Mouse (Mus musculus): ENCODE results near the gene Dnhd1. TPM values are rescaled to one million over a fixed set of nuclear protein-coding genes. Genes with fewer than 3 reads are reported as not detected.

The Dnhd1 gene
- polyA plus RNA-seq, 1 experiment from 2014 or later: 1.8 TPM

- no peaks in the 10 kb centered on the region for H3K9me3 ChIP-seq (ENCODE audit: control insufficient read depth, low read length)
- 0 out of 2 replicates have a peak, but pooled peaks have one; percentile 72 for ATAC-seq (replicated peaks; ENCODE audit: low FRiP score, low TSS enrichment, low read depth)
These were observed 35.0 kb downstream of the Dnhd1 start for GRCm38 (mm10) chr7:105685541-105686197.

GRCm38 (mm10) chr7:105690875-105691274 lies 40.2 kb downstream of the Dnhd1 start:
- no peak overlapping the region for H3K4me2 ChIP-seq (ENCODE audit: low read length)
- DNase-seq (ENCODE audit: low spot score) (no peak), ATAC-seq (replicated peaks; ENCODE audit: low FRiP score, low TSS enrichment, low read depth) (no peak)
- no peak overlapping the region for H3K27ac ChIP-seq (ENCODE audit: low read depth)
- H3K4me3 ChIP-seq (ENCODE audit: low read depth, low read length): no peak overlapping the region
- WGBS: 76% methylated on average over 1 of the region's 1 CpGs
- H3K36me3 ChIP-seq (ENCODE audit: control insufficient read depth, insufficient read depth, low read length): no peaks in the 10 kb centered on the region
- H3K9ac ChIP-seq (ENCODE audit: low read length): no peak overlapping the region
- no peaks in the 10 kb centered on the region for H3K4me1 ChIP-seq (replicated peaks; ENCODE audit: control insufficient read depth, insufficient read depth, low read length)
- no peaks in the 10 kb centered on the region for H3K9me3 ChIP-seq (ENCODE audit: control insufficient read depth, low read length)
- H3K27me3 ChIP-seq (replicated peaks; ENCODE audit: control insufficient read depth, insufficient read depth, low read length): no peaks in the 10 kb centered on the region

More at GRCm38 (mm10) chr7:105685541-105686197, 35.0 kb downstream of the Dnhd1 start:
- Histone ChIP-seq H3K4me1 (replicated peaks; ENCODE audit: control insufficient read depth, insufficient read depth, low read length) (no peaks in the 10 kb centered on the region), H3K4me3 (ENCODE audit: low read depth, low read length) (no peak overlapping the region), H3K27me3 (replicated peaks; ENCODE audit: control insufficient read depth, insufficient read depth, low read length) (no peaks in the 10 kb centered on the region), H3K4me2 (ENCODE audit: low read length) (peak overlapping the region; percentile 21), H3K36me3 (ENCODE audit: control insufficient read depth, insufficient read depth, low read length) (no peaks in the 10 kb centered on the region), H3K9ac (ENCODE audit: low read length) (no peak overlapping the region), H3K27ac (ENCODE audit: low read depth) (no peak overlapping the region)
- 14% methylated on average over 13 of the region's 13 CpGs for WGBS
- no peak for DNase-seq (ENCODE audit: low spot score)

GRCm38 (mm10) chr7:105703184-105703583 lies 52.6 kb downstream of the Dnhd1 start:
- H3K4me2 ChIP-seq (ENCODE audit: low read length): no peak overlapping the region
- 86% methylated on average over 16 of the region's 16 CpGs for WGBS
- H3K4me1 ChIP-seq (replicated peaks; ENCODE audit: control insufficient read depth, insufficient read depth, low read length): no peaks in the 10 kb centered on the region
- H3K4me3 ChIP-seq (ENCODE audit: low read depth, low read length): no peak overlapping the region
- no peaks in the 10 kb centered on the region for H3K27me3 ChIP-seq (replicated peaks; ENCODE audit: control insufficient read depth, insufficient read depth, low read length)
- no peak overlapping the region for H3K9ac ChIP-seq (ENCODE audit: low read length)
- H3K36me3 ChIP-seq (ENCODE audit: control insufficient read depth, insufficient read depth, low read length): no peaks in the 10 kb centered on the region
- H3K27ac ChIP-seq (ENCODE audit: low read depth): no peak overlapping the region
- DNase-seq (ENCODE audit: low spot score): no peak
- H3K9me3 ChIP-seq (ENCODE audit: control insufficient read depth, low read length): no peaks in the 10 kb centered on the region
- ATAC-seq (replicated peaks; ENCODE audit: low FRiP score, low TSS enrichment, low read depth): no peak

DNA sequence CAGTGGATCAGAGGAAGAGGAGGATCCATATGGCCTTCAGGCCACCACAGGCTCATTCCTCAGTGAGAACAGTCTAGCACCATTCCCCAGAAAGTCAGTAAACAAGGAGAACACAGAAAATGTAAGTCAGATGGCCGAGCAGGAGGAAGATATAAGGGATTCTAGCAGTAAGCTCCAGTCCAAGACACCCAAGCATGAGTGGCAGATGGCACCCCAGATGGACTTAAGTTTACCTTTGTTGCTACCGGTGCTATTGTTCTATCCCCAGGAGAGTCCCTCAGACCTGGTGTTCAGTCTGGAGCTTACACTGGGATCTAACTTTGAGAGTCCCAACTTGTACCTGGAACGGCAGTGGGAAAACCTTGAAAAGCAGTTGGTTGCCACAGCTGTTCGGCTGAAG lies 53.2 kb downstream of the Dnhd1 start:
- H3K27ac ChIP-seq (ENCODE audit: low read depth): no peak overlapping the region
- no peak overlapping the region for H3K4me3 ChIP-seq (ENCODE audit: low read depth, low read length)
- no peaks in the 10 kb centered on the region for H3K36me3 ChIP-seq (ENCODE audit: control insufficient read depth, insufficient read depth, low read length)
- no peaks in the 10 kb centered on the region for H3K27me3 ChIP-seq (replicated peaks; ENCODE audit: control insufficient read depth, insufficient read depth, low read length)
- no peak overlapping the region for H3K9ac ChIP-seq (ENCODE audit: low read length)
- DNase-seq (ENCODE audit: low spot score): no peak
- WGBS: 86% methylated on average over 4 of the region's 4 CpGs
- H3K4me2 ChIP-seq (ENCODE audit: low read length): no peak overlapping the region
- no peak for ATAC-seq (replicated peaks; ENCODE audit: low FRiP score, low TSS enrichment, low read depth)
- H3K9me3 ChIP-seq (ENCODE audit: control insufficient read depth, low read length): no peaks in the 10 kb centered on the region
- H3K4me1 ChIP-seq (replicated peaks; ENCODE audit: control insufficient read depth, insufficient read depth, low read length): no peaks in the 10 kb centered on the region

DNA sequence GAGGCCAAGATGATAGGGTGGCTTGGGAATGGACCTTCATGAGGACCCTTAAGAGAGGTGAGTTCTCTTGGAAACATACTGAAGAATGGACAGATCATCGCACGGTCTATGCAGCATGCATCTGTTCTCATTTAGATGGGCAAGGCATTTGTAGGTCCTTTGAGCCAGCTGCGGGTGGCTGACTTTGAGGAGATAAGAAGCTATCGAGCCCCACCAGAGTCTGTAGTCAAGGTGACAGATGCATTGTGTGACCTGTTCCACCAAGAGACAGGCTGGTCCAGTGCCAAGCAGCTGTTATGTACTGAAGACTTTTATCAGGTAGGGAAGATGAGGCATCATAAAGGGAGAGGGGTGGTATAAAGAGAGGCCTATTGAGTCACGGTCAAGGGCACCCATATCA lies 58.1 kb downstream of the Dnhd1 start:
- Histone ChIP-seq H3K9ac (ENCODE audit: low read length) (no peak overlapping the region), H3K9me3 (ENCODE audit: control insufficient read depth, low read length) (no peaks in the 10 kb centered on the region), H3K27me3 (replicated peaks; ENCODE audit: control insufficient read depth, insufficient read depth, low read length) (no peaks in the 10 kb centered on the region), H3K4me1 (replicated peaks; ENCODE audit: control insufficient read depth, insufficient read depth, low read length) (no peaks in the 10 kb centered on the region), H3K4me3 (ENCODE audit: low read depth, low read length) (no peak overlapping the region), H3K4me2 (ENCODE audit: low read length) (no peak overlapping the region), H3K36me3 (ENCODE audit: control insufficient read depth, insufficient read depth, low read length) (no peaks in the 10 kb centered on the region), H3K27ac (ENCODE audit: low read depth) (no peak overlapping the region)
- no peak for ATAC-seq (replicated peaks; ENCODE audit: low FRiP score, low TSS enrichment, low read depth)
- DNase-seq (ENCODE audit: low spot score): no peak
- WGBS: 92% methylated on average over 5 of the region's 5 CpGs

GRCm38 (mm10) chr7:105715366-105715765 lies 64.7 kb downstream of the Dnhd1 start:
- Histone ChIP-seq H3K4me3 (ENCODE audit: low read depth, low read length) (no peak overlapping the region), H3K27ac (ENCODE audit: low read depth) (no peak overlapping the region), H3K9me3 (ENCODE audit: control insufficient read depth, low read length) (no peaks in the 10 kb centered on the region), H3K27me3 (replicated peaks; ENCODE audit: control insufficient read depth, insufficient read depth, low read length) (no peaks in the 10 kb centered on the region), H3K9ac (ENCODE audit: low read length) (no peak overlapping the region), H3K4me2 (ENCODE audit: low read length) (no peak overlapping the region), H3K36me3 (ENCODE audit: control insufficient read depth, insufficient read depth, low read length) (no peaks in the 10 kb centered on the region), H3K4me1 (replicated peaks; ENCODE audit: control insufficient read depth, insufficient read depth, low read length) (no peaks in the 10 kb centered on the region)
- 61% methylated on average over 3 of the region's 3 CpGs for WGBS
- ATAC-seq (replicated peaks; ENCODE audit: low FRiP score, low TSS enrichment, low read depth): no peak
- no peak for DNase-seq (ENCODE audit: low spot score)

- 81% methylated on average over 2 of the region's 2 CpGs for WGBS
- ATAC-seq (replicated peaks; ENCODE audit: low FRiP score, low TSS enrichment, low read depth) (no peak), DNase-seq (ENCODE audit: low spot score) (no peak)
- no peak overlapping the region for H3K4me3 ChIP-seq (ENCODE audit: low read depth, low read length)
- H3K27ac ChIP-seq (ENCODE audit: low read depth): no peak overlapping the region
- no peaks in the 10 kb centered on the region for H3K9me3 ChIP-seq (ENCODE audit: control insufficient read depth, low read length)
- H3K4me1 ChIP-seq (replicated peaks; ENCODE audit: control insufficient read depth, insufficient read depth, low read length): no peaks in the 10 kb centered on the region
- H3K36me3 ChIP-seq (ENCODE audit: control insufficient read depth, insufficient read depth, low read length): no peaks in the 10 kb centered on the region
- no peaks in the 10 kb centered on the region for H3K27me3 ChIP-seq (replicated peaks; ENCODE audit: control insufficient read depth, insufficient read depth, low read length)
- H3K4me2 ChIP-seq (ENCODE audit: low read length): no peak overlapping the region
- no peak overlapping the region for H3K9ac ChIP-seq (ENCODE audit: low read length)
These were observed 71.3 kb downstream of the Dnhd1 start for GRCm38 (mm10) chr7:105721916-105722315.

DNA sequence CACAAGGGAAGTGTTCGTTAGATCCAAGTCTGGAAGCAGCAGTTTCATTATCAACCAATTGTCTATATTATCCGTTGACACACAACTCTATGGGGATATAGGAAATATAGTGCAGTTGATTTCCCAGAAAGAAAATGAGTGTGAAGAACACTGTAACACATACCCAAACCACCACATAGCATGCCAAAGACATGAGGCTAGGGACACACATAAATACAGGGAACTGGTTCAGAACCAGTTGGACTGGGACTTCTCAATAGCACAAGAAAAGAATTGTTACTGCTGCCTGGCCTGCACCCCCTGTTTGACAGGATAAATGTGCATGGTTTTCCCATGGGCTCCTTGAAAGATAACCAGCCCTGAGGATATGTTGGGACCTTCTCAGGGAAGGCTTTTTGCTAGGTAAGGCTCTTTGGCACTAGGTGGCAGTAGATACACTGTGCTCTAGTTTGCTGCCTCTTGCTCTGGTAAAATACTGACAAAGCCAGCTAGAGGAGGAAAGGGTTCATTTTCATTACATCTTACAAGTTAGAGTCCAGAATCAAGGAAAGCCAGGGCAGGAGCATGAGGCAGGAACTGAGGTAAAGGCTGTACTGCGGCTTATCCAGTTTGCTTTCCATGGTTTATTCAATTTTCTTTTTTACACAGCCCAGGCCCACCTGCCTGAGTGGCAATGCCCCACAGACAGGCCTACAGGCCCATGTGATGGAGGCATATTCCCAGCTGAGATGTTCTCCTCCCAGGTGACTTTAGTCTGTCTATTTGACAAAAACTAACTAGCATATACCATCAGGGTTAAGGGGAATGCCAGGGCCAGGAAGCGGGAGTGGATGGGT lies 75.7 kb downstream of the Dnhd1 start:
- 78% methylated on average over 4 of the region's 4 CpGs for WGBS
- no peak for DNase-seq (ENCODE audit: low spot score)
- peak; percentile 61 for ATAC-seq (replicated peaks; ENCODE audit: low FRiP score, low TSS enrichment, low read depth)

GRCm38 (mm10) chr7:105726980-105727325 lies 76.3 kb downstream of the Dnhd1 start:
- H3K9me3 ChIP-seq (ENCODE audit: control insufficient read depth, low read length): no peaks in the 10 kb centered on the region
- no peaks in the 10 kb centered on the region for H3K4me1 ChIP-seq (replicated peaks; ENCODE audit: control insufficient read depth, insufficient read depth, low read length)
- no peak for ATAC-seq (replicated peaks; ENCODE audit: low FRiP score, low TSS enrichment, low read depth)
- 92% methylated on average over 4 of the region's 4 CpGs for WGBS
- DNase-seq (ENCODE audit: low spot score): no peak
- H3K9ac ChIP-seq (ENCODE audit: low read length): no peak overlapping the region
- H3K27ac ChIP-seq (ENCODE audit: low read depth): no peak overlapping the region
- no peak overlapping the region for H3K4me2 ChIP-seq (ENCODE audit: low read length)
- no peaks in the 10 kb centered on the region for H3K27me3 ChIP-seq (replicated peaks; ENCODE audit: control insufficient read depth, insufficient read depth, low read length)
- peaks cover 34% of the 10 kb centered on the region for H3K36me3 ChIP-seq (ENCODE audit: control insufficient read depth, insufficient read depth, low read length)
- H3K4me3 ChIP-seq (ENCODE audit: low read depth, low read length): no peak overlapping the region

More for the DNA sequence above, 75.7 kb downstream of the Dnhd1 start:
- Histone ChIP-seq H3K4me2 (ENCODE audit: low read length) (no peak overlapping the region), H3K9me3 (ENCODE audit: control insufficient read depth, low read length) (no peaks in the 10 kb centered on the region), H3K27ac (ENCODE audit: low read depth) (no peak overlapping the region), H3K36me3 (ENCODE audit: control insufficient read depth, insufficient read depth, low read length) (peaks cover 28% of the 10 kb centered on the region), H3K9ac (ENCODE audit: low read length) (no peak overlapping the region), H3K27me3 (replicated peaks; ENCODE audit: control insufficient read depth, insufficient read depth, low read length) (no peaks in the 10 kb centered on the region), H3K4me3 (ENCODE audit: low read depth, low read length) (no peak overlapping the region), H3K4me1 (replicated peaks; ENCODE audit: control insufficient read depth, insufficient read depth, low read length) (no peaks in the 10 kb centered on the region)

Measured in intestine, embryonic 14.5 days (tissue).